ENCODE assay signal across 12 mouse cellular contexts in the genomic region with DNA sequence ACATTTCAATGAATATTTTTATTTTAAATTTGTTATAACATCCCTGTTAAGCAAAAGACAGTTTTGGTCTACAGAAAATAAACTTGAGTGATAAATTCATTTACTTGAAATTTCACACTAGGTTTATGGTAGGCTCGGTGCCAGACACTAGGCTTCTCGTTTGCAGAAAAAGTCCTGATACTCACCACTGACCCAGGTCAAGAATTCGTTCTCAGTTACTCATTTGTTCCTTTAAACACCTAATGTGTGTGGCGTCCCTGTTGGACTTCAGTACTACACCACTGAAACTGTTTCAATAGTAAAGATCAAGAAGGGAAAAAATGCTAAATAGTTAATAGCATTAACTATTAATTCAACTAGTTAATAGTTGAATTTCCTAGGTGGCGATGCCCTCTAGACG. TPM values are rescaled to one million over a fixed set of nuclear protein-coding genes. Genes with fewer than 3 reads are reported as not detected.
"Had no signal": no experiment of that assay in that cellular context is flagged by ENCODE, and none has a peak within 500 bp of the region (broad histone marks: within the 10 kb centered on the region; RNA-seq: fewer than 3 reads in every experiment).

No protein-coding gene starts in this region.

- H3K9me3 ChIP-seq: limb, embryonic 12.5 days; liver, embryonic 13.5 days; midbrain, embryonic 12.5 days had no signal

- DNase-seq: layer of hippocampus, adult 9-11 months; layer of hippocampus, postnatal 36 days; liver; liver, embryonic 13.5 days; liver, postnatal 0 days; right cerebral cortex, postnatal 14 days; thymus, postnatal 36 days had no signal

- H3K27me3 ChIP-seq: limb, embryonic 12.5 days; liver, embryonic 13.5 days; midbrain, embryonic 12.5 days had no signal

- H3K36me3 ChIP-seq: limb, embryonic 12.5 days; liver, embryonic 13.5 days; midbrain, embryonic 12.5 days had no signal

- H3K4me3 ChIP-seq: limb, embryonic 12.5 days; liver, embryonic 13.5 days; midbrain, embryonic 12.5 days had no signal

- ATAC-seq: hindbrain, embryonic 16.5 days; inflammation-experienced regulatory T-cells, adult 6 months; liver, postnatal 0 days had no signal

- H3K27ac ChIP-seq: limb, embryonic 12.5 days; liver, embryonic 13.5 days; midbrain, embryonic 12.5 days had no signal

- H3K4me1 ChIP-seq: limb, embryonic 12.5 days; liver, embryonic 13.5 days; midbrain, embryonic 12.5 days had no signal

- H3K9ac ChIP-seq: limb, embryonic 12.5 days; liver, embryonic 13.5 days; liver, postnatal 0 days; midbrain, embryonic 12.5 days had no signal

- H3K4me2 ChIP-seq: limb, embryonic 12.5 days; liver, embryonic 13.5 days; midbrain, embryonic 12.5 days had no signal

RNA-seq across cellular contexts. Expression of a gene that starts 46.3 kb away (rescaled TPM):
- total RNA-seq: megakaryocyte-erythroid progenitor cell, adult 5-6 weeks had no signal
- polyA plus RNA-seq: inflammation-experienced regulatory T-cells, adult 6 months had no signal
